Mouse (Mus musculus) frontal cortex, adult 2 months (tissue): ENCODE measurements at regions not wholly inside any gene's neighbourhood (a gene's known extent, or its start where the extent isn't known, plus 50 kb on each side); places are given as distances from the start of the nearest gene placed in this dataset.
A peak's percentile ranks its signal among the peaks of the same experiment; 100 is the strongest.

ENCODE experiments used
- DNase-seq, 2 experiments: peaks; one replicate each; pipeline ENCODE4 v3.0.0; 2022; ENCODE audit warnings: low spot score in 1 of 2; ENCODE audit errors: extremely low spot score in 1 of 2

GRCm38 (mm10) chr4:93225105-93225504 lies 110.2 kb downstream of the Tusc1 start:
- peak; percentile 3 to 20 for DNase-seq

GRCm38 (mm10) chr4:93220747-93221146 lies 114.6 kb downstream of the Tusc1 start:
- no peak for DNase-seq

GRCm38 (mm10) chr4:93208399-93208798 lies 126.9 kb downstream of the Tusc1 start:
- DNase-seq: no peak

- peak in 1 of 2 experiments; percentile 3 for DNase-seq
These were observed 135.5 kb downstream of the Tusc1 start for GRCm38 (mm10) chr4:93199811-93200210.

- DNase-seq: no peak
These were observed 151.0 kb downstream of the Tusc1 start for GRCm38 (mm10) chr4:93184332-93184731.
